Mouse (Mus musculus) hindbrain, embryonic 12.5 days (tissue): ENCODE data around the gene Slu7. TPM values are rescaled to one million over a fixed set of nuclear protein-coding genes. Genes with fewer than 3 reads are reported as not detected.
A peak's percentile ranks its signal among the peaks of the same experiment; 100 is the strongest.

Experiments
- ATAC-seq: fragments of 200-750 bp; cut with Nextera tagmentation; 2 replicates; pipeline ENCODE4 v1.8.0; 2017; ENCODE audit warnings: moderate TSS enrichment; ENCODE audit not compliant: low FRiP score
- H3K27ac ChIP-seq: fragments of 300-500 bp; sonication (generic); 2 replicates; pipeline ENCODE4 v1.5.1; 2016; ENCODE audit warnings: mild to moderate bottlenecking
- H3K27me3 ChIP-seq: fragments of 300-500 bp; sonication (generic); 2 replicates; pipeline ENCODE4 v1.6.1; 2016; ENCODE audit warnings: mild to moderate bottlenecking
- H3K36me3 ChIP-seq: fragments of 300-500 bp; sonication (generic); 2 replicates; pipeline ENCODE4 v1.6.1; 2016; ENCODE audit warnings: mild to moderate bottlenecking
- H3K4me1 ChIP-seq: fragments of 300-500 bp; sonication (generic); 2 replicates; pipeline ENCODE4 v1.6.1; 2016
- H3K4me2 ChIP-seq: fragments of 300-500 bp; sonication (generic); replicated peaks from 2 replicates; pipeline ENCODE4 v1.6.1; 2016; ENCODE audit warnings: mild to moderate bottlenecking
- H3K4me3 ChIP-seq: fragments of 300-500 bp; sonication (generic); 2 replicates; pipeline ENCODE4 v1.5.1; 2016; ENCODE audit warnings: mild to moderate bottlenecking
- H3K9ac ChIP-seq: fragments of 300-500 bp; sonication (generic); 2 replicates; pipeline ENCODE4 v1.6.1; 2016; ENCODE audit warnings: mild to moderate bottlenecking, moderate library complexity
- H3K9me3 ChIP-seq: fragments of 300-500 bp; sonication (generic); replicated peaks from 2 replicates; pipeline ENCODE4 v1.6.1; 2016; ENCODE audit warnings: mild to moderate bottlenecking
- WGBS: fragments of 180-500 bp; shearing (Covaris S2); methylation state at CpG from one replicate; pipeline ENCODE4 v1.1.7; 2016; 5-methylcytosine and 5-hydroxymethylcytosine counted together
- polyA plus RNA-seq: library from polyadenylated mRNA; unstranded; fragments of >200 nt; fragmentation: Nextera tagmentation; extraction: Ambion mirVana; gene quantifications from 2 replicates; pipeline ENCODE4 v1.2.1, GENCODE M21; 2016

The Slu7 gene
- polyA plus RNA-seq, 1 experiment from 2014 or later, result 74.0 TPM

GRCm38 (mm10) chr11:43399297-43399696 is 34.2 kb upstream of the Slu7 start:
- Histone ChIP-seq H3K27ac (no peak overlapping the region), H3K9ac (no peak overlapping the region), H3K36me3 (no peaks in the 10 kb centered on the region), H3K4me2 (no peak overlapping the region), H3K4me1 (no peaks in the 10 kb centered on the region), H3K4me3 (no peak overlapping the region), H3K27me3 (no peaks in the 10 kb centered on the region), H3K9me3 (peaks cover 2% of the 10 kb centered on the region; the same call in 1 of the 2 replicates)
- no peak for ATAC-seq
- 38% methylated on average over 4 of the region's 4 CpGs for WGBS

GRCm38 (mm10) chr11:43400131-43400530 is 33.4 kb upstream of the Slu7 start:
- WGBS, result 76% methylated on average over 1 of the region's 1 CpGs
- Histone ChIP-seq H3K27me3 (no peaks in the 10 kb centered on the region), H3K9ac (no peak overlapping the region), H3K9me3 (peaks cover 8% of the 10 kb centered on the region), H3K36me3 (no peaks in the 10 kb centered on the region), H3K4me3 (no peak overlapping the region), H3K4me1 (no peaks in the 10 kb centered on the region), H3K27ac (no peak overlapping the region), H3K4me2 (no peak overlapping the region)
- ATAC-seq, result no peak

GRCm38 (mm10) chr11:43404150-43404807 is 29.3 kb upstream of the Slu7 start:
- no peaks in the 10 kb centered on the region for H3K36me3 ChIP-seq
- H3K9ac ChIP-seq, result no peak overlapping the region
- H3K9me3 ChIP-seq, result peaks cover 8% of the 10 kb centered on the region
- 91% methylated on average over 15 of the region's 15 CpGs for WGBS
- ATAC-seq, result no peak
- H3K4me2 ChIP-seq, result no peak overlapping the region
- H3K27me3 ChIP-seq, result no peaks in the 10 kb centered on the region
- no peak overlapping the region for H3K4me3 ChIP-seq
- no peak overlapping the region for H3K27ac ChIP-seq
- H3K4me1 ChIP-seq, result no peaks in the 10 kb centered on the region

- no peak overlapping the region for H3K27ac ChIP-seq
- WGBS, result 79% methylated on average over 2 of the region's 2 CpGs
- peaks cover 8% of the 10 kb centered on the region for H3K9me3 ChIP-seq
- no peaks in the 10 kb centered on the region for H3K27me3 ChIP-seq
- no peaks in the 10 kb centered on the region for H3K36me3 ChIP-seq
- no peak for ATAC-seq
- no peak overlapping the region for H3K9ac ChIP-seq
- no peaks in the 10 kb centered on the region for H3K4me1 ChIP-seq
- H3K4me2 ChIP-seq, result no peak overlapping the region
- H3K4me3 ChIP-seq, result no peak overlapping the region
Measured at GRCm38 (mm10) chr11:43408888-43409287, 24.7 kb upstream of the Slu7 start.

- ATAC-seq, result no peak
- Histone ChIP-seq H3K27me3 (no peaks in the 10 kb centered on the region), H3K36me3 (no peaks in the 10 kb centered on the region), H3K27ac (no peak overlapping the region), H3K4me3 (no peak overlapping the region), H3K4me1 (0 out of 2 replicates have a peak, but pooled peaks cover 3% of the 10 kb centered on the region), H3K9me3 (no peaks in the 10 kb centered on the region), H3K4me2 (no peak overlapping the region), H3K9ac (no peak overlapping the region)
- WGBS, result 82% methylated on average over 7 of the region's 7 CpGs
Measured at GRCm38 (mm10) chr11:43410291-43410690, 23.3 kb upstream of the Slu7 start.

GRCm38 (mm10) chr11:43411413-43411812 is 22.1 kb upstream of the Slu7 start:
- Histone ChIP-seq H3K36me3 (no peaks in the 10 kb centered on the region), H3K9me3 (no peaks in the 10 kb centered on the region), H3K27ac (no peak overlapping the region), H3K4me3 (no peak overlapping the region), H3K9ac (no peak overlapping the region), H3K27me3 (no peaks in the 10 kb centered on the region), H3K4me1 (0 out of 2 replicates have a peak, but pooled peaks cover 3% of the 10 kb centered on the region), H3K4me2 (no peak overlapping the region)
- WGBS, result 4% methylated on average over 1 of the region's 1 CpGs
- no peak for ATAC-seq

GRCm38 (mm10) chr11:43412771-43413451 is 20.6 kb upstream of the Slu7 start:
- no peaks in the 10 kb centered on the region for H3K36me3 ChIP-seq
- peaks cover 10% of the 10 kb centered on the region; the same call in 1 of the 2 replicates for H3K4me1 ChIP-seq
- H3K4me2 ChIP-seq, result no peak overlapping the region
- no peak overlapping the region for H3K27ac ChIP-seq
- 29% methylated on average over 14 of the region's 14 CpGs for WGBS
- no peaks in the 10 kb centered on the region for H3K9me3 ChIP-seq
- no peaks in the 10 kb centered on the region for H3K27me3 ChIP-seq
- no peak overlapping the region for H3K4me3 ChIP-seq
- ATAC-seq, result 0 out of 2 replicates have a peak, but pooled peaks have one; percentile 35
- no peak overlapping the region for H3K9ac ChIP-seq

GRCm38 (mm10) chr11:43417201-43417600 is 16.3 kb upstream of the Slu7 start:
- Histone ChIP-seq H3K27ac (no peak overlapping the region), H3K36me3 (0 out of 2 replicates have a peak, but pooled peaks cover 4% of the 10 kb centered on the region), H3K4me3 (no peak overlapping the region), H3K4me2 (no peak overlapping the region), H3K9ac (no peak overlapping the region), H3K27me3 (no peaks in the 10 kb centered on the region), H3K4me1 (peaks cover 10% of the 10 kb centered on the region; the same call in 1 of the 2 replicates), H3K9me3 (no peaks in the 10 kb centered on the region)
- 41% methylated on average over 7 of the region's 7 CpGs for WGBS
- peak; percentile 49; the same call in 1 of the 2 replicates for ATAC-seq

- H3K9me3 ChIP-seq, result no peaks in the 10 kb centered on the region
- no peaks in the 10 kb centered on the region for H3K27me3 ChIP-seq
- H3K4me2 ChIP-seq, result no peak overlapping the region
- H3K27ac ChIP-seq, result no peak overlapping the region
- ATAC-seq, result no peak
- H3K36me3 ChIP-seq, result 0 out of 2 replicates have a peak, but pooled peaks cover 7% of the 10 kb centered on the region
- no peak overlapping the region for H3K4me3 ChIP-seq
- no peak overlapping the region for H3K9ac ChIP-seq
- H3K4me1 ChIP-seq, result peaks cover 3% of the 10 kb centered on the region; the same call in 1 of the 2 replicates
- 77% methylated on average over 5 of the region's 5 CpGs for WGBS
Measured at GRCm38 (mm10) chr11:43424386-43424785, 9.2 kb upstream of the Slu7 start.

- H3K9me3 ChIP-seq, result no peaks in the 10 kb centered on the region
- H3K36me3 ChIP-seq, result 0 out of 2 replicates have a peak, but pooled peaks cover 7% of the 10 kb centered on the region
- no peaks in the 10 kb centered on the region for H3K27me3 ChIP-seq
- H3K27ac ChIP-seq, result no peak overlapping the region
- peak overlapping the region; percentile 53 for H3K4me2 ChIP-seq
- WGBS, result 93% methylated on average over 9 of the region's 9 CpGs
- H3K9ac ChIP-seq, result no peak overlapping the region
- peaks cover 3% of the 10 kb centered on the region; the same call in 1 of the 2 replicates for H3K4me1 ChIP-seq
- peak; percentile 11; the same call in 1 of the 2 replicates for ATAC-seq
- peak overlapping the region; percentile 52; the same call in 1 of the 2 replicates for H3K4me3 ChIP-seq
Measured at GRCm38 (mm10) chr11:43425166-43425709, 8.3 kb upstream of the Slu7 start.

GRCm38 (mm10) chr11:43425824-43426413 is 7.6 kb upstream of the Slu7 start, which contains the start of gene Pttg1:
Pttg1 (minus strand) TSS chr11:43426251.
- WGBS, result 4% methylated on average over 27 of the region's 27 CpGs
- Histone ChIP-seq H3K4me3 (peak within 1 kb of the TSS; percentile 52), H3K36me3 (0 out of 2 replicates have a peak, but pooled peaks cover 5% of the 10 kb centered on the region), H3K27ac (no peak within 1 kb of the TSS), H3K4me1 (peaks cover 3% of the 10 kb centered on the region; the same call in 1 of the 2 replicates), H3K27me3 (no peaks in the 10 kb centered on the region), H3K9me3 (no peaks in the 10 kb centered on the region), H3K4me2 (peak within 1 kb of the TSS; percentile 53), H3K9ac (peak within 1 kb of the TSS; percentile 63)
- ATAC-seq, result peak; percentile 97

- Histone ChIP-seq H3K27ac (no peak overlapping the region), H3K9ac (no peak overlapping the region), H3K36me3 (0 out of 2 replicates have a peak, but pooled peaks cover 3% of the 10 kb centered on the region), H3K27me3 (no peaks in the 10 kb centered on the region), H3K4me1 (peaks cover 3% of the 10 kb centered on the region; the same call in 1 of the 2 replicates), H3K9me3 (no peaks in the 10 kb centered on the region), H3K4me2 (peak overlapping the region; percentile 53), H3K4me3 (peak overlapping the region; percentile 52)
- no peak for ATAC-seq
- 22% methylated on average over 7 of the region's 7 CpGs for WGBS
Measured at GRCm38 (mm10) chr11:43426414-43426884, 7.1 kb upstream of the Slu7 start.
